Mouse (Mus musculus) spleen, postnatal 4 days (tissue): ENCODE measurements at regions not wholly inside any gene's neighbourhood (a gene's known extent, or its start where the extent isn't known, plus 50 kb on each side); places are given as distances from the start of the nearest gene placed in this dataset.

Experiments
- DNase-seq, 2 experiments: peaks; one replicate each; pipeline ENCODE4 v3.0.0; 2022; ENCODE audit warnings: low spot score in 2 of 2

GRCm38 (mm10) chr9:30021981-30022380 is 59.0 kb upstream of the Ntm start:
- no peak for DNase-seq

GRCm38 (mm10) chr9:30025275-30025674 is 62.3 kb upstream of the Ntm start:
- DNase-seq: no peak

- no peak for DNase-seq
Measured at GRCm38 (mm10) chr9:30026939-30027338, 64.0 kb upstream of the Ntm start.

GRCm38 (mm10) chr9:30040396-30040795 is 77.5 kb upstream of the Ntm start:
- no peak for DNase-seq

GRCm38 (mm10) chr9:30064551-30064950 is 101.6 kb upstream of the Ntm start:
- no peak for DNase-seq

- no peak for DNase-seq
Measured at GRCm38 (mm10) chr9:30067980-30068379, 105.0 kb upstream of the Ntm start.

GRCm38 (mm10) chr9:30075233-30075632 is 112.3 kb upstream of the Ntm start:
- no peak for DNase-seq

- DNase-seq: no peak
Measured at GRCm38 (mm10) chr9:30076006-30076405, 113.1 kb upstream of the Ntm start.

GRCm38 (mm10) chr9:30076482-30076881 is 113.5 kb upstream of the Ntm start:
- DNase-seq: no peak

- DNase-seq: no peak
Measured at GRCm38 (mm10) chr9:30101942-30102341, 139.0 kb upstream of the Ntm start.

GRCm38 (mm10) chr9:30122371-30122770 is 159.4 kb upstream of the Ntm start:
- DNase-seq: no peak

GRCm38 (mm10) chr9:30129151-30129550 is 166.2 kb upstream of the Ntm start:
- no peak for DNase-seq

GRCm38 (mm10) chr9:30131626-30132025 is 168.7 kb upstream of the Ntm start:
- no peak for DNase-seq

GRCm38 (mm10) chr9:30134303-30134702 is 171.4 kb upstream of the Ntm start:
- DNase-seq: no peak

GRCm38 (mm10) chr9:30137611-30138287 is 174.8 kb upstream of the Ntm start:
- peak; percentile 16 to 67 for DNase-seq

- DNase-seq: peak in 1 of 2 experiments; percentile 18
Measured at GRCm38 (mm10) chr9:30140188-30140587, 177.2 kb upstream of the Ntm start.

- no peak for DNase-seq
Measured at GRCm38 (mm10) chr9:30141186-30141585, 178.2 kb upstream of the Ntm start.

- no peak for DNase-seq
Measured at GRCm38 (mm10) chr9:30142806-30143458, 180.0 kb upstream of the Ntm start.

GRCm38 (mm10) chr9:30149481-30150468 is 186.8 kb upstream of the Ntm start:
- no peak for DNase-seq

- no peak for DNase-seq
Measured at GRCm38 (mm10) chr9:30151173-30151572, 188.2 kb upstream of the Ntm start.

GRCm38 (mm10) chr9:30166235-30166752 is 203.4 kb upstream of the Ntm start:
- no peak for DNase-seq

GRCm38 (mm10) chr9:30167223-30167622 is 204.3 kb upstream of the Ntm start:
- DNase-seq: no peak
